Mouse (Mus musculus) cerebellum, adult 2 months (tissue): Measurements from ENCODE around the gene Bysl.

Source experiments
- CTCF ChIP-seq: fragments of 200-500 bp; IDR thresholded peaks from 2 replicates; pipeline ENCODE4 v1.5.1; 2011; ENCODE audit warnings: low read depth, mild to moderate bottlenecking, control low read depth, low read length, moderate library complexity, borderline replicate concordance; ENCODE audit not compliant: insufficient read depth
- POLR2A ChIP-seq: fragments of 200-500 bp; IDR thresholded peaks from 2 replicates; pipeline ENCODE4 v1.6.1; 2011; ENCODE audit warnings: low read length, control low read depth, borderline replicate concordance; ENCODE audit not compliant: insufficient read depth

GRCm38 (mm10) chr17:47618556-47619311, 7.4 kb upstream of the Bysl start:
- no peak for TF ChIP-seq CTCF
- no peak for TF ChIP-seq POLR2A
